Mouse (Mus musculus) megakaryocyte, embryonic 14.5 days (primary cell): ENCODE results near the gene Depdc1a.

Experiments used
- FLI1 ChIP-seq: IDR thresholded peaks from 2 replicates; pipeline ENCODE4 v1.6.1; 2012; ENCODE audit warnings: low read length, inconsistent platforms, mixed read lengths
- GATA1 ChIP-seq: IDR thresholded peaks from 3 replicates; pipeline ENCODE4 v1.6.1; 2012; ENCODE audit warnings: mixed read lengths, low read length, inconsistent platforms, borderline replicate concordance

DNA sequence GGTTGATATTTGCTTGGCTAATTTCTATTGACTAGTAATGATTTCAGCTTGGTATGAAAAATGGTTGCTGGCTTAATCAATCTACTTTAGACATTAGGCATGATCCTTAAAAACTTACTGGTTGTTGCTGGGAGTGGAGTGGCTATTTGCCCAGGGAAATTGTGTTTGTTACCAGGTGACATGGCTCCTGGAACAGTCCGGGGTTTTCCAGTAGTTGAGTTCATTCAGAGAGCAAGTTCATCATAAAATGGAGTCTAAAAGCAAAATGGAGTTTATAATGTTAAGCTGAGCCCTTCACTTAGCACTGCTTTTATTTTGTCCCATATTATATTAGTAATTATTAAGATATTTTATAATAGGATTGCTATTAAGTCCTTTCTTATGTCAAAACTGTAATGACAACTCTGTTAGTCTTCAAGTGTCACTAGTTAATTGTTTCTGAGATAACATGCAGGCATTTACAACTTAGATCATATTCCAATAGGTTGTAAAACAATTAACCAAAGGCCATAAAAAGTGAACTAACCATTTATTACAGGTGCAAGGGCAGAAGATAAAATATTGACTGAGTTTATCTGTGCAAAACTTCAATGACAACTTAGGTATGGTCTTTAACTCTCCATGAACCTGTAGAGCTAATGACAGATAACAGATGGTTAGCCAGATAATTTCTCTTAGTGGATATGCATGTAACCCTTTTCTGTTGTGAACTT is 17.8 kb upstream of the Depdc1a start:
- TF ChIP-seq GATA1, result no peak
- no peak for TF ChIP-seq FLI1
